Mouse (Mus musculus): Measurements from ENCODE around the gene Golga5.

DNA sequence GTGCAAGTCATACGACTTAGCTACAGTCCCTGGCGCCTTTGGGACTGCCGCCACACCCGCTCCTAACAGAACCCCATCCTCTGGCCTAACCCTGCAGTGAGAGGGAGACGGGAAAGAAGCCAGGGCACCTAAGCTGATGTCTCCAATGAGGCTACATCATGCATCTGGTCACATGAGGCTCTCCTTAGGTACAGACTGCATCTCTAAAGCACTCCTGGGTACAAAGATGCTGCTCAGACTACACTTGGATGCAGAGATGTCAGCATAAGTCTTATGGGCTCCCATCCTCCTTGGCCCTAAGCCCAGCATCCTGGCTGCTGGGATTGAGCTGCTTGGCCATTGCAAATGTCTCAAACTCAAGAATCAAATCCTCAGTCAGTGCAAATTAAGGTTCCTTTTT lies 39.3 kb upstream of the Golga5 start:
- TF ChIP-seq HCFC1 (IDR thresholded peaks at IDR 0.05; ENCODE audit: borderline replicate concordance, insufficient read depth, low read length), result no peak
- TF ChIP-seq CHD2 (IDR thresholded peaks at IDR 0.05; ENCODE audit: low read depth, low read length), result no peak

Measured in ES-E14 (cell line).